Mouse (Mus musculus) hindbrain, embryonic 13.5 days (tissue): ENCODE data around the gene Hoga1. TPM values are rescaled to one million over a fixed set of nuclear protein-coding genes. Genes with fewer than 3 reads are reported as not detected.

Source experiments
- ATAC-seq: fragments of 200-750 bp; cut with Nextera tagmentation; 2 replicates; pipeline ENCODE4 v1.8.0; 2017; ENCODE audit warnings: moderate TSS enrichment; ENCODE audit not compliant: low FRiP score
- H3K27ac ChIP-seq: fragments of 300-500 bp; sonication (generic); 2 replicates; pipeline ENCODE4 v1.5.1; 2015; ENCODE audit warnings: inconsistent platforms, mild to moderate bottlenecking, moderate library complexity
- H3K27me3 ChIP-seq: fragments of 300-500 bp; sonication (generic); 2 replicates; pipeline ENCODE4 v1.6.1; 2015; ENCODE audit warnings: mild to moderate bottlenecking, inconsistent platforms
- H3K36me3 ChIP-seq: fragments of 300-500 bp; sonication (generic); 2 replicates; pipeline ENCODE4 v1.6.1; 2015; ENCODE audit warnings: mild to moderate bottlenecking, inconsistent platforms
- H3K4me1 ChIP-seq: fragments of 300-500 bp; sonication (generic); replicated peaks from 2 replicates; pipeline ENCODE4 v1.6.1; 2015; ENCODE audit warnings: inconsistent platforms
- H3K4me2 ChIP-seq: fragments of 300-500 bp; sonication (generic); 2 replicates; pipeline ENCODE4 v1.6.1; 2015; ENCODE audit warnings: inconsistent platforms, mild to moderate bottlenecking, moderate library complexity
- H3K4me3 ChIP-seq: fragments of 300-500 bp; sonication (generic); 2 replicates; pipeline ENCODE4 v1.5.1; 2015; ENCODE audit warnings: mild to moderate bottlenecking, inconsistent platforms
- H3K9ac ChIP-seq: fragments of 300-500 bp; sonication (generic); 2 replicates; pipeline ENCODE4 v1.6.1; 2015; ENCODE audit warnings: mild to moderate bottlenecking, inconsistent platforms
- H3K9me3 ChIP-seq: fragments of 300-500 bp; sonication (generic); 2 replicates; pipeline ENCODE4 v1.6.1; 2016; ENCODE audit warnings: inconsistent platforms
- WGBS: fragments of 180-500 bp; shearing (Covaris S2); methylation state at CpG from one replicate; pipeline ENCODE4 v1.1.7; 2015; 5-methylcytosine and 5-hydroxymethylcytosine counted together
- polyA plus RNA-seq: library from polyadenylated mRNA; unstranded; fragments of >200 nt; fragmentation: Nextera tagmentation; extraction: Ambion mirVana; gene quantifications from 2 replicates; pipeline ENCODE4 v1.2.1, GENCODE M21; 2015

The Hoga1 gene
- polyA plus RNA-seq, 1 experiment from 2014 or later: 1.7 TPM

- Histone ChIP-seq H3K4me3 (no peak overlapping the region), H3K9ac (0 out of 2 replicates have a peak overlapping the region, but pooled peaks have one; percentile 8), H3K4me1 (peaks cover 14% of the 10 kb centered on the region), H3K9me3 (no peaks in the 10 kb centered on the region), H3K4me2 (no peak overlapping the region), H3K36me3 (peaks cover 11% of the 10 kb centered on the region), H3K27me3 (no peaks in the 10 kb centered on the region), H3K27ac (no peak overlapping the region)
- no peak for ATAC-seq
- WGBS: 83% methylated on average over 14 of the region's 14 CpGs
These were observed 11.8 kb upstream of the Hoga1 start for GRCm38 (mm10) chr19:42033611-42034010.

- H3K27ac ChIP-seq: no peak overlapping the region
- no peaks in the 10 kb centered on the region for H3K9me3 ChIP-seq
- H3K36me3 ChIP-seq: peaks cover 11% of the 10 kb centered on the region
- no peak for ATAC-seq
- 79% methylated on average over 9 of the region's 9 CpGs for WGBS
- H3K27me3 ChIP-seq: no peaks in the 10 kb centered on the region
- 0 out of 2 replicates have a peak overlapping the region, but pooled peaks have one; percentile 8 for H3K9ac ChIP-seq
- no peak overlapping the region for H3K4me2 ChIP-seq
- H3K4me3 ChIP-seq: no peak overlapping the region
- peaks cover 14% of the 10 kb centered on the region for H3K4me1 ChIP-seq
These were observed 11.1 kb upstream of the Hoga1 start for GRCm38 (mm10) chr19:42034146-42034775.

GRCm38 (mm10) chr19:42034881-42035455, 10.4 kb upstream of the Hoga1 start:
- Histone ChIP-seq H3K36me3 (peaks cover 11% of the 10 kb centered on the region), H3K27me3 (no peaks in the 10 kb centered on the region), H3K9me3 (no peaks in the 10 kb centered on the region), H3K4me1 (peaks cover 14% of the 10 kb centered on the region), H3K4me3 (no peak overlapping the region), H3K4me2 (no peak overlapping the region), H3K27ac (no peak overlapping the region), H3K9ac (no peak overlapping the region)
- ATAC-seq: no peak
- 58% methylated on average over 11 of the region's 11 CpGs for WGBS

GRCm38 (mm10) chr19:42035456-42036248, 9.8 kb upstream of the Hoga1 start, which contains the start of gene Ankrd2:
TSS of gene Ankrd2 (plus strand) at chr19:42036000.
- H3K27me3 ChIP-seq: no peaks in the 10 kb centered on the region
- H3K27ac ChIP-seq: no peak within 1 kb of the TSS
- H3K4me3 ChIP-seq: no peak within 1 kb of the TSS
- 66% methylated on average over 19 of the region's 19 CpGs for WGBS
- H3K36me3 ChIP-seq: peaks cover 11% of the 10 kb centered on the region
- ATAC-seq: peak; percentile 84
- no peak within 1 kb of the TSS for H3K9ac ChIP-seq
- no peaks in the 10 kb centered on the region for H3K9me3 ChIP-seq
- no peak within 1 kb of the TSS for H3K4me2 ChIP-seq
- peaks cover 14% of the 10 kb centered on the region for H3K4me1 ChIP-seq

- ATAC-seq: no peak
- H3K27ac ChIP-seq: no peak overlapping the region
- peaks cover 14% of the 10 kb centered on the region for H3K4me1 ChIP-seq
- no peak overlapping the region for H3K9ac ChIP-seq
- H3K27me3 ChIP-seq: no peaks in the 10 kb centered on the region
- peaks cover 11% of the 10 kb centered on the region for H3K36me3 ChIP-seq
- no peak overlapping the region for H3K4me2 ChIP-seq
- H3K9me3 ChIP-seq: no peaks in the 10 kb centered on the region
- no peak overlapping the region for H3K4me3 ChIP-seq
- WGBS: 86% methylated on average over 3 of the region's 3 CpGs
These were observed 9.1 kb upstream of the Hoga1 start for GRCm38 (mm10) chr19:42036357-42036756.

GRCm38 (mm10) chr19:42037167-42037702, 8.2 kb upstream of the Hoga1 start:
- H3K9me3 ChIP-seq: no peaks in the 10 kb centered on the region
- WGBS: 87% methylated on average over 11 of the region's 11 CpGs
- ATAC-seq: no peak
- H3K27ac ChIP-seq: no peak overlapping the region
- no peaks in the 10 kb centered on the region for H3K27me3 ChIP-seq
- H3K4me1 ChIP-seq: peaks cover 14% of the 10 kb centered on the region
- no peak overlapping the region for H3K9ac ChIP-seq
- no peak overlapping the region for H3K4me2 ChIP-seq
- no peak overlapping the region for H3K4me3 ChIP-seq
- peaks cover 11% of the 10 kb centered on the region for H3K36me3 ChIP-seq

- ATAC-seq: no peak
- H3K4me3 ChIP-seq: no peak overlapping the region
- 92% methylated on average over 12 of the region's 12 CpGs for WGBS
- no peaks in the 10 kb centered on the region for H3K27me3 ChIP-seq
- H3K4me1 ChIP-seq: peaks cover 14% of the 10 kb centered on the region
- no peaks in the 10 kb centered on the region for H3K9me3 ChIP-seq
- H3K4me2 ChIP-seq: no peak overlapping the region
- no peak overlapping the region for H3K9ac ChIP-seq
- H3K27ac ChIP-seq: no peak overlapping the region
- H3K36me3 ChIP-seq: peaks cover 11% of the 10 kb centered on the region
These were observed 7.1 kb upstream of the Hoga1 start for GRCm38 (mm10) chr19:42038310-42038709.

- Histone ChIP-seq H3K9ac (no peak overlapping the region), H3K27ac (no peak overlapping the region), H3K4me2 (no peak overlapping the region), H3K4me3 (no peak overlapping the region), H3K4me1 (0 out of 2 replicates have a peak, but pooled peaks cover 3% of the 10 kb centered on the region), H3K9me3 (no peaks in the 10 kb centered on the region), H3K36me3 (no peaks in the 10 kb centered on the region), H3K27me3 (no peaks in the 10 kb centered on the region)
- 96% methylated on average over 6 of the region's 6 CpGs for whole genome bisulfite sequencing
- ATAC-seq: no peak
These were observed 1.4 kb upstream of the Hoga1 start for GRCm38 (mm10) chr19:42043988-42044387.

- H3K9me3 ChIP-seq: no peaks in the 10 kb centered on the region
- no peaks in the 10 kb centered on the region for H3K36me3 ChIP-seq
- 0 out of 2 replicates have a peak, but pooled peaks cover 3% of the 10 kb centered on the region for H3K4me1 ChIP-seq
- no peak overlapping the region for H3K4me3 ChIP-seq
- H3K9ac ChIP-seq: no peak overlapping the region
- H3K27ac ChIP-seq: no peak overlapping the region
- no peaks in the 10 kb centered on the region for H3K27me3 ChIP-seq
- H3K4me2 ChIP-seq: no peak overlapping the region
- 93% methylated on average over 1 of the region's 1 CpGs for WGBS
- ATAC-seq: no peak
These were observed 4.8 kb downstream of the Hoga1 start for GRCm38 (mm10) chr19:42050251-42050650.

- 83% methylated on average over 3 of the region's 3 CpGs for WGBS
- no peak for ATAC-seq
- H3K9me3 ChIP-seq: no peaks in the 10 kb centered on the region
- no peak overlapping the region for H3K9ac ChIP-seq
- H3K27me3 ChIP-seq: no peaks in the 10 kb centered on the region
- H3K36me3 ChIP-seq: no peaks in the 10 kb centered on the region
- H3K4me1 ChIP-seq: no peaks in the 10 kb centered on the region
- H3K27ac ChIP-seq: no peak overlapping the region
- no peak overlapping the region for H3K4me3 ChIP-seq
- H3K4me2 ChIP-seq: no peak overlapping the region
These were observed 5.9 kb downstream of the Hoga1 start for GRCm38 (mm10) chr19:42051351-42051750.

- Histone ChIP-seq H3K4me2 (no peak within 1 kb of the TSS), H3K9ac (no peak within 1 kb of the TSS), H3K4me1 (no peaks in the 10 kb centered on the region), H3K9me3 (no peaks in the 10 kb centered on the region), H3K4me3 (no peak within 1 kb of the TSS), H3K36me3 (no peaks in the 10 kb centered on the region), H3K27ac (no peak within 1 kb of the TSS), H3K27me3 (no peaks in the 10 kb centered on the region)
- WGBS: 71% methylated on average over 4 of the region's 4 CpGs
- ATAC-seq: no peak
These were observed 6.5 kb downstream of the Hoga1 start, which contains the start of gene 4933411K16Rik for GRCm38 (mm10) chr19:42051948-42052347. TSS of gene 4933411K16Rik (plus strand) at chr19:42052248.

- H3K4me1 ChIP-seq: no peaks in the 10 kb centered on the region
- H3K9me3 ChIP-seq: no peaks in the 10 kb centered on the region
- H3K27ac ChIP-seq: no peak overlapping the region
- no peak for ATAC-seq
- H3K4me3 ChIP-seq: no peak overlapping the region
- H3K4me2 ChIP-seq: no peak overlapping the region
- H3K9ac ChIP-seq: no peak overlapping the region
- 84% methylated on average over 6 of the region's 6 CpGs for WGBS
- no peaks in the 10 kb centered on the region for H3K27me3 ChIP-seq
- no peaks in the 10 kb centered on the region for H3K36me3 ChIP-seq
These were observed 8.8 kb downstream of the Hoga1 start for GRCm38 (mm10) chr19:42054255-42054654.
